In the genomic region with DNA sequence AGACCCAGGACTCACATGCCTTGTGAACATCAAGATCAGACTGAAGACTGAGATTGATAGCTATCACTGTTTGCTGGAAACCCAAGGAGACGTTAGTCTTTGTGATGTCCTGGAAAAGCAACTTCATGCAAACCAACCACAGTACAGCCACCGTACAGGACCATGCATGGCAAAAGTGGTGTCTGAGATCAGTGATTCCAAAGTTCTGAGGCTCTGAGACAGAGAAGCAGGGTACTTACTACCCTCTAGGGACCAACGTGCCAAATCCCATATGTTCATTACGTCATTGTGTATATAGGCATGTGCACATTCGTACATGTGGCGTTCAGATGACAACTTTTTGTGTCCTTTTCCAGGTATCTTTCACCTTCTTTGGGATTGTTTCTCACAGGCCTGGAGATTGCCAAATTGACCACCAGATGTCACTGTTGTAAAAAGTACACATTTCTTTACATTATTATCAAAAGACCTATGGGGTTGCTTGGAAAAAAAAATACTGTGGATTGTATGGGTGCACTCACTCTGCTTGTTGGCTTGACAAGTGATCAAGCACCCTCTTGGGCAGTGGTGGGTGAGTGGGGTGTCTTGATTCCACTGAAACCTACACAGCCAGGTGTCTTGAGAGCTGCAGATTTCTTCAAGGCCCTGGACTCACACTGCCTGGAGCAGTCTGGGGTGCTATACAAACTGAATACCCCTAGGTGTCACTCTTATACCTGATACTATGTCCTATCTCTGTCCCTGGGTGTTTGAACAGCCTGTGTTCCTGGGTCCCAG, we compare ENCODE assay signal across 9 mouse cellular contexts. TPM values are rescaled to one million over a fixed set of nuclear protein-coding genes. Genes with fewer than 3 reads are reported as not detected.
DNase-seq lines count a peak whose midpoint lies in the region; ATAC-seq lines count a peak whose summit lies in the region.
"Had no signal": no experiment of that assay in that cellular context is flagged by ENCODE, and none has a peak within 500 bp of the region (broad histone marks: within the 10 kb centered on the region; RNA-seq: fewer than 3 reads in every experiment).

No protein-coding gene starts in this region.

- ATAC-seq in inflammation-experienced regulatory T-cells, adult 6 months, result peak; percentile 46

- DNase-seq in left cerebral cortex, postnatal 14 days (ENCODE audit: low spot score in 2 of 2), result peak; percentile 10 to 53
- no peak for DNase-seq in left cerebral cortex, adult 18-20 months (ENCODE audit: low spot score in 2 of 2)
- peak; percentile 8 for DNase-seq in MN1 (ENCODE audit: low spot score)
- peak; percentile 47 for DNase-seq in embryo, embryonic 11 days
- peak; percentile 31 for DNase-seq in mesoderm, embryonic 11.5 days (ENCODE audit: low read depth, low spot score)
- peak; percentile 34 for DNase-seq in thymus, postnatal 4 days
- no peak for DNase-seq in adrenal gland, postnatal 14 days

- intact Hi-C loops in left cerebral cortex, postnatal 14 days (cut with DNase I), result no loop called here

RNA-seq across cellular contexts. Expression of a gene that starts 17.8 kb away (rescaled TPM):
- not detected for total RNA-seq in left cerebral cortex, postnatal 14 days (2021)
- total RNA-seq in left cerebral cortex, adult 18-20 months (2021), result not detected
- under 1 TPM; 0.19 to 0.33 (median 0.20) TPM for polyA plus RNA-seq in inflammation-experienced regulatory T-cells, adult 6 months (2017; shearing (Covaris generic))
- not detected in 2 replicates for total RNA-seq in adrenal gland, postnatal 14 days (2021)
- polyA plus RNA-seq: frontal cortex, adult 2 months had no signal

RNA-seq across cellular contexts. Expression of a gene that starts 27.8 kb away (rescaled TPM):
- total RNA-seq in left cerebral cortex, postnatal 14 days (2021), result not detected
- not detected for total RNA-seq in left cerebral cortex, adult 18-20 months (2021)
- polyA plus RNA-seq in inflammation-experienced regulatory T-cells, adult 6 months (2017; shearing (Covaris generic)), result not detected
- not detected in 2 replicates for total RNA-seq in adrenal gland, postnatal 14 days (2021)
- polyA plus RNA-seq: frontal cortex, adult 2 months had no signal

RNA-seq across cellular contexts. Expression of a gene that starts 31.4 kb away (rescaled TPM):
- total RNA-seq in left cerebral cortex, postnatal 14 days (2021), result not detected
- total RNA-seq in left cerebral cortex, adult 18-20 months (2021), result not detected
- polyA plus RNA-seq in inflammation-experienced regulatory T-cells, adult 6 months (2017; shearing (Covaris generic)), result not detected
- not detected in 2 replicates for total RNA-seq in adrenal gland, postnatal 14 days (2021)
- polyA plus RNA-seq: frontal cortex, adult 2 months had no signal

Comparison
In these comparisons a context has a peak if more than half of its experiments do, and no peak if none do; other contexts are left out.
1. DNase-seq: peak in left cerebral cortex, postnatal 14 days (2 of 2), MN1 (single experiment), embryo, embryonic 11 days (single experiment), mesoderm, embryonic 11.5 days (single experiment) and thymus, postnatal 4 days (single experiment); none in left cerebral cortex, adult 18-20 months (0 of 2) and adrenal gland, postnatal 14 days (single experiment).